Comparison of ENCODE assay signal across 8 mouse cellular contexts in the genomic region with DNA sequence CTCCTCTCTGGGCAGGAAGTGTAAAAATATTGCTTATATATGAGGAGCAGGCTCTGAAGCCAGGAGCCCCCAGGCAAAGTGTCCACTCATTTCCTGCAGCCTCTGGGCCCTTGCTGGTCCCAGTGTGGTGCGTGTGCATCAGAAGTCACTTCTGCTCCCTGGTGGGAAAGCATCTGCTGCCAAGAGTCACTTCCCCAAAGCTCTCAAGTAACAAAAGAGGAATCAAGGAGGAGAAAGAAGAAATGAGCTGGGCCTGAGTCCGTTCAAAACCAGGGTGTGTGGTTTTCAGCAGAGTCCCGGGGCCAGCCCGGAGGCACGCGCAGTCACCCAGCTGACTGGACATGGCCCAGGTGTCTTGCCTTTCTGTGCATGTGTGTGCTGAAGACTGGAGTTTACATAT. TPM values are rescaled to one million over a fixed set of nuclear protein-coding genes. Genes with fewer than 3 reads are reported as not detected.
A peak's percentile ranks its signal among the peaks of the same experiment; 100 is the strongest.
DNase-seq lines count a peak whose midpoint lies in the region; ATAC-seq and TF ChIP-seq lines count a peak whose summit lies in the region.

No protein-coding gene starts in this region.

- no peaks in the 10 kb centered on the region for H3K9me3 ChIP-seq in hindbrain, postnatal 0 days (ENCODE audit: low read length)
- peaks cover 9% of the 10 kb centered on the region for H3K9me3 ChIP-seq in megakaryocyte, embryonic 14.5 days

- H3K4me2 ChIP-seq in hindbrain, postnatal 0 days (ENCODE audit: low read depth, low read length), result no peak overlapping the region

- H3K4me3 ChIP-seq in brown adipose tissue, adult 24 weeks (ENCODE audit: insufficient read depth, low read depth, low read length), result no peak overlapping the region
- H3K4me3 ChIP-seq in hindbrain, postnatal 0 days (ENCODE audit: low read length), result no peak overlapping the region
- peak overlapping the region; percentile 83 for H3K4me3 ChIP-seq in megakaryocyte, embryonic 14.5 days (replicated peaks)

- peak; percentile 77 for DNase-seq in layer of hippocampus, adult 9-11 months
- DNase-seq in layer of hippocampus, adult 8-10 months (ENCODE audit: low spot score in 2 of 2), result no peak
- no peak for DNase-seq in hindbrain, postnatal 0 days (ENCODE audit: low spot score)
- DNase-seq in ovary, postnatal 10 days (ENCODE audit: low spot score), result no peak
- no peak for DNase-seq in testis, postnatal 10 days (ENCODE audit: low spot score)

- peaks cover 29% of the 10 kb centered on the region for H3K4me1 ChIP-seq in brown adipose tissue, adult 24 weeks (ENCODE audit: control insufficient read depth, insufficient read depth, insufficient read length, low read length)
- 0 out of 2 replicates have a peak, but pooled peaks cover 5% of the 10 kb centered on the region for H3K4me1 ChIP-seq in hindbrain, postnatal 0 days (ENCODE audit: insufficient read depth, low read length)
- peaks cover 100% of the 10 kb centered on the region for H3K4me1 ChIP-seq in megakaryocyte, embryonic 14.5 days

- WGBS in hindbrain, postnatal 0 days, result 62% methylated on average over 6 of the region's 6 CpGs

- no peaks in the 10 kb centered on the region for H3K36me3 ChIP-seq in hindbrain, postnatal 0 days (ENCODE audit: insufficient read depth, low read length)
- peaks cover 8% of the 10 kb centered on the region for H3K36me3 ChIP-seq in megakaryocyte, embryonic 14.5 days (replicated peaks; ENCODE audit: low read length)

- no peak overlapping the region for H3K9ac ChIP-seq in hindbrain, postnatal 0 days (replicated peaks; ENCODE audit: low read length)

- TF ChIP-seq CTCF in hindbrain, postnatal 0 days (IDR thresholded peaks at IDR 0.05; ENCODE audit: low read depth), result no peak

- H3K27ac ChIP-seq in brown adipose tissue, adult 24 weeks (replicated peaks; ENCODE audit: low read depth, low read length), result peak overlapping the region; percentile 87
- H3K27ac ChIP-seq in hindbrain, postnatal 0 days, result peak overlapping the region; percentile 26; the same call in 1 of the 2 replicates

- no peak for ATAC-seq in hindbrain, postnatal 0 days
- ATAC-seq in erythroid progenitor cell, adult 5-6 weeks (replicated peaks; ENCODE audit: low FRiP score, poor library complexity, severe bottlenecking), result no peak

- H3K27me3 ChIP-seq in hindbrain, postnatal 0 days (ENCODE audit: insufficient read depth, low read length), result no peaks in the 10 kb centered on the region
- no peaks in the 10 kb centered on the region for H3K27me3 ChIP-seq in megakaryocyte, embryonic 14.5 days (replicated peaks)

RNA-seq across cellular contexts. Expression of a gene that starts 54.6 kb away (rescaled TPM):
- total RNA-seq in layer of hippocampus, adult 8-10 months (2022), result 100 to 1,000 TPM; 137 to 163 (median 148) TPM
- polyA plus RNA-seq in brown adipose tissue, adult 24 weeks (2012; ENCODE audit: insufficient read depth, insufficient read length, missing spikeins), result 6.4 and 7.7 TPM in 2 replicates
- 241 and 273 TPM in 2 replicates for total RNA-seq in hindbrain, postnatal 0 days (2014; rRNA removed)
- polyA plus RNA-seq in hindbrain, postnatal 0 days (2015; fragmentation: Nextera tagmentation; extraction: Ambion mirVana), result 116 and 123 TPM in 2 replicates
- 6.6 and 12.1 TPM in 2 replicates for polyA plus RNA-seq in megakaryocyte, embryonic 14.5 days (2012; ENCODE audit: insufficient read depth, low replicate concordance)
- total RNA-seq in erythroid progenitor cell, adult 5-6 weeks (2015; ENCODE audit: low replicate concordance), result 6.5 and 7.1 TPM in 2 replicates
- 7.1 and 13.2 TPM in 2 replicates for total RNA-seq in erythroid progenitor cell, adult 5-6 weeks (2017; ENCODE audit: low replicate concordance)

RNA-seq across cellular contexts. Expression of a gene that starts 59.9 kb away (rescaled TPM):
- total RNA-seq in layer of hippocampus, adult 8-10 months (2022), result 10 to 100 TPM; 12.2 to 37.8 (median 21.5) TPM
- polyA plus RNA-seq in brown adipose tissue, adult 24 weeks (2012; ENCODE audit: insufficient read depth, insufficient read length, missing spikeins), result 15.6 and 17.6 TPM in 2 replicates
- total RNA-seq in hindbrain, postnatal 0 days (2014; rRNA removed), result 23.9 and 31.6 TPM in 2 replicates
- polyA plus RNA-seq in hindbrain, postnatal 0 days (2015; fragmentation: Nextera tagmentation; extraction: Ambion mirVana), result 28.2 and 31.1 TPM in 2 replicates
- polyA plus RNA-seq in megakaryocyte, embryonic 14.5 days (2012; ENCODE audit: insufficient read depth, low replicate concordance), result 395 and 472 TPM in 2 replicates
- total RNA-seq in erythroid progenitor cell, adult 5-6 weeks (2015; ENCODE audit: low replicate concordance), result 20.9 and 22.2 TPM in 2 replicates
- 10.0 and 13.1 TPM in 2 replicates for total RNA-seq in erythroid progenitor cell, adult 5-6 weeks (2017; ENCODE audit: low replicate concordance)

Comparison
In these comparisons a context has a peak if more than half of its experiments do, and no peak if none do; other contexts are left out.
1. RNA of a gene that starts 54.6 kb away (total RNA-seq): 241 to 273 TPM in hindbrain, postnatal 0 days and 137 to 163 TPM in layer of hippocampus, adult 8-10 months; 6.5 to 13.2 TPM in erythroid progenitor cell, adult 5-6 weeks; every median in the first group is over 4 times any median in the second.